Mouse (Mus musculus) G1E (cell line): ENCODE measurements around the gene Dffb. TPM values are rescaled to one million over a fixed set of nuclear protein-coding genes. Genes with fewer than 3 reads are reported as not detected.

Experiments
- ATAC-seq: 2 replicates; pipeline ENCODE4 v1.8.0; 2016; ENCODE audit warnings: mild to moderate bottlenecking; ENCODE audit not compliant: insufficient number of reproducible peaks, poor library complexity, low FRiP score, severe bottlenecking; ENCODE audit errors: extremely low read depth
- DNase-seq: peaks from one replicate; pipeline ENCODE4 v3.0.0; 2012; ENCODE audit warnings: low spot score
- H3K27me3 ChIP-seq: 2 replicates; pipeline ENCODE4 v1.6.1; 2012; ENCODE audit warnings: mild to moderate bottlenecking, low read length, inconsistent platforms; ENCODE audit not compliant: insufficient read depth
- H3K36me3 ChIP-seq: replicated peaks from 2 replicates; pipeline ENCODE3; 2012; ENCODE audit warnings: mild to moderate bottlenecking, inconsistent platforms
- H3K4me1 ChIP-seq: 2 replicates; pipeline ENCODE4 v1.6.1; 2012; ENCODE audit warnings: low read depth, low read length, inconsistent platforms, mixed read lengths; ENCODE audit not compliant: insufficient read depth
- H3K4me3 ChIP-seq: 2 replicates; pipeline ENCODE4 v1.5.1; 2012; ENCODE audit warnings: low read depth, mild to moderate bottlenecking, inconsistent platforms, low read length, moderate library complexity, mixed read lengths
- H3K9me3 ChIP-seq: replicated peaks from 2 replicates; pipeline ENCODE4 v1.6.1; 2012; ENCODE audit warnings: inconsistent platforms
- CTCF ChIP-seq: IDR thresholded peaks from 2 replicates; pipeline ENCODE4 v1.5.1; 2012; ENCODE audit warnings: low read depth, low read length, inconsistent platforms, mixed read lengths
- GATA1 ChIP-seq: IDR thresholded peaks from 2 replicates; pipeline ENCODE4 v1.6.1; 2012; ENCODE audit warnings: borderline replicate concordance, low read length, inconsistent platforms, mixed read lengths
- GATA2 ChIP-seq: IDR thresholded peaks from 2 replicates; pipeline ENCODE4 v1.6.1; 2012; ENCODE audit warnings: low read depth, low read length, inconsistent platforms, borderline replicate concordance
- POLR2AphosphoS5 ChIP-seq: IDR thresholded peaks from 2 replicates; pipeline ENCODE4 v1.6.1; 2012; ENCODE audit warnings: low read depth, low read length, inconsistent platforms; ENCODE audit not compliant: insufficient replicate concordance
- TAL1 ChIP-seq: conservative IDR thresholded peaks from 2 replicates; pipeline ENCODE4 v1.6.1; 2012; ENCODE audit warnings: low read depth, low read length, inconsistent platforms, mixed read lengths
- polyA plus RNA-seq: library from polyadenylated mRNA; stranded (reverse); fragments of >175 nt; gene quantifications from 2 replicates; pipeline ENCODE4 v1.2.3, GENCODE M21; 2012
- total RNA-seq, 2 experiments: library from RNA; stranded (forward) in 1 of 2; stranded (reverse) in 1 of 2; fragments of 200-1000 nt in 1 of 2; fragments of >200 nt in 1 of 2; fragmentation: Nextera tagmentation in 1 of 2; gene quantifications; 2 replicates each; pipeline ENCODE4 v1.2.3; 2014 to 2017

Dffb gene
- total and polyA plus RNA-seq, 3 experiments: 11.0 to 20.5 (median 13.4) TPM

- TF ChIP-seq GATA1: no peak
- TF ChIP-seq GATA2: no peak
- TF ChIP-seq TAL1: no peak
- TF ChIP-seq CTCF: no peak
- TF ChIP-seq POLR2AphosphoS5: no peak
- no peaks in the 10 kb centered on the region for H3K9me3 ChIP-seq
- peaks cover 70% of the 10 kb centered on the region for H3K4me1 ChIP-seq
- H3K4me3 ChIP-seq: peak overlapping the region; percentile 2; the same call in 1 of the 2 replicates
- DNase-seq (no peak), ATAC-seq (no peak)
- H3K36me3 ChIP-seq: peaks cover 20% of the 10 kb centered on the region
- H3K27me3 ChIP-seq: no peaks in the 10 kb centered on the region
Measured at GRCm38 (mm10) chr4:153955651-153956050, 19.3 kb downstream of the Dffb start.

DNA sequence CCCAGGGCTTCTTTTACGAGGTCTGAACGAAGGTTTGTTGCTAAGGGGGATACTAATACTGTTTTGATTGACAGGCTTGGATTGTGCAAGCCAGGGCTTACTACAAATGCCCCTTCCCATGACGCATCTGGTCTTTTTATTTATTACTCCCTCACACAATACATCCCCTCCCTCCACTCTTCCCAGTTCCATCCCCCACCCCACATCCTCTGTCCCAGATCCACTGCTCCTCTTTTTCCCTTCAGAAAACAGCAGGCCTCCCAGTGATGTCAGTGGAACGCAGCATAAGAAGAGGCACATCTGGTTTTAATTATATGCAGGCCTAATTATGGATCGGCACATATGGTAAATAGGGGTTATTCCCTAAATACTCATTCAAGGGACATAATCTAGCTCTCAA lies 23.2 kb downstream of the Dffb start:
- H3K36me3 ChIP-seq: no peaks in the 10 kb centered on the region
- H3K9me3 ChIP-seq: no peaks in the 10 kb centered on the region
- H3K27me3 ChIP-seq: peaks cover 18% of the 10 kb centered on the region
- no peak for TF ChIP-seq CTCF
- no peak for TF ChIP-seq GATA2
- no peak for TF ChIP-seq TAL1
- no peak for TF ChIP-seq GATA1
- no peak for TF ChIP-seq POLR2AphosphoS5
- peaks cover 43% of the 10 kb centered on the region for H3K4me1 ChIP-seq
- no peak overlapping the region for H3K4me3 ChIP-seq
- ATAC-seq (no peak), DNase-seq (no peak)

DNA sequence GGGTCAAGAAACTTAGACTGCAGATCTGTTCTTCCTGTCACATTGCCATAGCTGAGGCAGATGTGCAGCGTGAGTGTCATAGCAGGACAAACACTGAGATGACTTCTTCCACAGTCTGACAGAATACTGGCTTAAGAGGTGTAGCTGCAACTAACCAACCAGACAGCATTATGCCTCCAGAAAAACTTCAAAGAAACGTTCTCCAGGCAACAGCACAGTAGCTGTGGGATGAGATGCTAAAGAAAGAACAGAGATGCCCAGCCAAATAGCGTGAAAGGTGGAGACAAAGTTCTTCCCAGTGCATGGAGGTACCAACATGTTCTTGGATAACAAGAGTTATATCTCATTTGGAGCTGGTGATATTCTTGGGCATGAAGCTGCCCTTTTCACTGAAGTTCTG lies 23.8 kb downstream of the Dffb start:
- Histone ChIP-seq H3K4me3 (no peak overlapping the region), H3K36me3 (no peaks in the 10 kb centered on the region), H3K4me1 (peaks cover 37% of the 10 kb centered on the region), H3K27me3 (peaks cover 19% of the 10 kb centered on the region), H3K9me3 (no peaks in the 10 kb centered on the region)
- ATAC-seq (no peak), DNase-seq (no peak)
- TF ChIP-seq CTCF: no peak
- no peak for TF ChIP-seq POLR2AphosphoS5
- no peak for TF ChIP-seq TAL1
- TF ChIP-seq GATA1: no peak

- H3K36me3 ChIP-seq: no peaks in the 10 kb centered on the region
- DNase-seq (no peak), ATAC-seq (no peak)
- peaks cover 29% of the 10 kb centered on the region for H3K4me1 ChIP-seq
- TF ChIP-seq GATA1: no peak
- no peak overlapping the region for H3K4me3 ChIP-seq
- H3K27me3 ChIP-seq: peaks cover 24% of the 10 kb centered on the region
- no peaks in the 10 kb centered on the region for H3K9me3 ChIP-seq
Measured at GRCm38 (mm10) chr4:153950372-153950771, 24.6 kb downstream of the Dffb start.

GRCm38 (mm10) chr4:153945741-153946140 lies 29.2 kb downstream of the Dffb start:
- H3K36me3 ChIP-seq: no peaks in the 10 kb centered on the region
- ATAC-seq: no peak
- H3K4me1 ChIP-seq: peaks cover 3% of the 10 kb centered on the region; the same call in 1 of the 2 replicates
- H3K27me3 ChIP-seq: peaks cover 30% of the 10 kb centered on the region
- no peak for DNase-seq
- no peaks in the 10 kb centered on the region for H3K9me3 ChIP-seq
- TF ChIP-seq GATA1: no peak
- no peak for TF ChIP-seq TAL1
- TF ChIP-seq GATA2: no peak
- TF ChIP-seq CTCF: no peak
- TF ChIP-seq POLR2AphosphoS5: no peak
- no peak overlapping the region for H3K4me3 ChIP-seq

DNA sequence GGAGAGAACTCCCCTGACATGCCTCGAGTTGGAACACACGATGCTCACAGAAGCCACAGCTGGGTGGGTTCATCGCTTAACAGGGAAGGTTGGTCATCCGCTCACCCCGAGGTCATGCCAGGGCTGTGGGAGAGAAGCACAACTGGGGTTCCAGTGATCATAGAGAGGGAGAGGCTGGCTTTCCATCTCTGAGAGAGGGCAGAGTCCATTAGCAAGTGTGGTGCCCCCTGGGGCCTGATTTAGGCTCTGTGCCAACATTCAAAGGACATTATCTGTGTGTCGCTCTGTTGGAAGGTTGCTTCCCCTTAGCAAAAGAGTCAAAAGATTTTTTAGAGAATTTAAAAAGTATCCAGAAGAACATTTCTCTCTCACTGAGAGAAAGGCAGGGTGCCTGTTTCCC lies 30.7 kb downstream of the Dffb start:
- TF ChIP-seq TAL1 (no peak), POLR2AphosphoS5 (no peak), GATA1 (no peak)
- H3K36me3 ChIP-seq: no peaks in the 10 kb centered on the region
- no peak for ATAC-seq
- peaks cover 3% of the 10 kb centered on the region; the same call in 1 of the 2 replicates for H3K4me1 ChIP-seq
- H3K27me3 ChIP-seq: peaks cover 30% of the 10 kb centered on the region
- no peak overlapping the region for H3K4me3 ChIP-seq
- DNase-seq: no peak
- no peaks in the 10 kb centered on the region for H3K9me3 ChIP-seq

DNA sequence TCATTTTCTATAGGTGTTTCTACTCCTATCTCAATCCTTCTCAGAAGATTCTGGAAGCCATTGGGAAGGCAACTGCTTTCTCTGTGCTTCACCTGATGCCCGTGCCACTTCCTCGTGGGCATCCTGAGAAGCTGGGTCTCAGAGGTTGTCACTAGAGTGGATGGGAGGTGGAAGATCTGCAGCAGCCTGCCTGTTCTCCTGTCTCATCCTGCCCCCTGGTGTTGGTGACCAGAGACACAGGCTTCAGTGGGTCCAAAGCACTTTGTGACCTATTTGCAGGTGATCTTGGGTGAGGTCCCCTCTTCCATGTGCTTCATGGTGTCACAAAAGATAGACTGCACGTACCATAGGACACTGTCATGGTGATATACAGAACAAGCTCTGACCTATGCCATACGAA lies 31.7 kb downstream of the Dffb start:
- Histone ChIP-seq H3K4me1 (peaks cover 3% of the 10 kb centered on the region; the same call in 1 of the 2 replicates), H3K4me3 (no peak overlapping the region), H3K36me3 (no peaks in the 10 kb centered on the region), H3K27me3 (peaks cover 25% of the 10 kb centered on the region), H3K9me3 (no peaks in the 10 kb centered on the region)
- peak; percentile 20 for DNase-seq
- no peak for TF ChIP-seq GATA2
- no peak for TF ChIP-seq TAL1
- no peak for TF ChIP-seq GATA1
- peak; percentile 26; the same call in 1 of the 2 replicates for TF ChIP-seq CTCF
- no peak for TF ChIP-seq POLR2AphosphoS5
- ATAC-seq: no peak; the same call in 1 of the 2 replicates
